Mouse (Mus musculus) brain, embryonic 14.5 days (tissue): ENCODE measurements at regions not wholly inside any gene's neighbourhood (a gene's known extent, or its start where the extent isn't known, plus 50 kb on each side); places are given as distances from the start of the nearest gene placed in this dataset.
"Not testable (repeated sequence)": the region's sequence is repeated elsewhere in the genome, so short reads cannot be mapped to it uniquely, and the experiment has no call there.

Experiments used
- DNase-seq: peaks from one replicate; pipeline ENCODE4 v3.0.0-alpha.2; 2011; ENCODE audit warnings: low read depth
- CTCF ChIP-seq: fragments of 200-500 bp; IDR thresholded peaks from 2 replicates; pipeline ENCODE4 v1.5.1; 2012; ENCODE audit warnings: inconsistent platforms, mild to moderate bottlenecking, moderate library complexity, borderline replicate concordance; ENCODE audit not compliant: insufficient read depth, insufficient read length; ENCODE audit errors: extremely low read depth
- POLR2A ChIP-seq: fragments of 200-500 bp; IDR thresholded peaks from 2 replicates; pipeline ENCODE4 v1.6.1; 2012; ENCODE audit warnings: mild to moderate bottlenecking, inconsistent platforms, borderline replicate concordance; ENCODE audit not compliant: poor library complexity, insufficient read depth, insufficient read length, severe bottlenecking; ENCODE audit errors: extremely low read depth

DNA sequence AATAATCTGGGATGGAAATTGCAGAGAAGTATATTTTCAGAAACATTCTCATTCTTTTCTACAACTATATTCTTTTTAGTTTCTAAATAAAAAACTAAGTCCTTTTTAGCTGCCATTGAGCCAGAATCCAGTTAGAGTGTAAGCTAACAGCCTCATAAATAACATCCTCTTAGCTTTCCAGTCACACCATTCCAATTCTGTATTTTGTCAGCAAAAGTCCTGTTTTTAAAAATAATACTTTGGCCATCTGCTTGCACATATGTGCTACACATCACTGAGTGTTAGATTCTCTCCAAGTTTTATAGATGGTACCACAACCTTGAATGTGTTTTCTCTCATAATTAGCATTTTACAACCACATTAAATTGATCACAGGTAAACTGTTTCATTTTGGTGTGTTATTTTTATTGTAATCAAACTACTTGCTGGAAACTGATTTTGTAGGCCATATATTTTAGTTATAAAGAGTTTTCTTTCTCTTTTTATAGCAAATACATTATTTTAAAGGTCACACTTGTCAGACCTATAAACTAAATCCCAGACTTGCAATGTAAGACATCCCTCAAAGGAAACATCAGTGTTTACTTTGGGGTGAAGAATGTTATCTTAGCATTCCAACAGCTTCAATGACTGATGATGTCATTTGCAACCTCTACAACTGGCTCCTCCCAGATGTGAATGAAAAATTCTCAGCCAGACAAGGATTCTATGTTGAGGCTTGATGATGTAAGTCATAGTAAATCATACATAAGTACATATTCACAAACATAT lies 1878.9 kb upstream of the Flrt2 start:
- peak; percentile 57 for DNase-seq
- no peak for TF ChIP-seq CTCF
- no peak for TF ChIP-seq POLR2A

DNA sequence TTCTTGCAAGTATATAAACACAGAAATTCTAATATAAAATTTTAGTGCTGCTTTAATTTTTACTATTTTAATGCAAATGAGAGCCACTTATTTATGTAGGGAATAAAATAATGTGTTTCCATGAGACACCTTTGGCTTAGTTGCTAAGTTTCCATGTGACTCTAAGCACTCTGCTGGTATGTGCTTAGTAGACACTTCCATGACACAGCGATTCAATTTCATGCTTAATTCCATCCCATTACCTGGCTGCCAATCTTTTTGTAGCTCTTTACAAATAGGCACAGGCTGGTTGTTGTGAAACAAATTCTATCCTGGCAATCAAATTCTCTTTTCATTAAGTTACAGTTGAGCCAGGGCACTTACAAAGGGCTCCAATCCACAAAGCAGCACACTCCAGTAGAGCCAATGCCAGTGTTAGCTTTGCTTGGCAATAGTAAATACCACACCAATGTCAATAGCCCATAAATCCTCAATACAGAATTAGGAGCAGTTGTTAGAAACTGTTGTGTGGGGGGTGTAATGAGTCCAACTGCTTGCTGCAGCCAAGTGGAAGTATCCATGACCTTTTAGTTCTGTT lies 1841.0 kb upstream of the Flrt2 start:
- no peak for TF ChIP-seq CTCF
- TF ChIP-seq POLR2A = no peak

DNA sequence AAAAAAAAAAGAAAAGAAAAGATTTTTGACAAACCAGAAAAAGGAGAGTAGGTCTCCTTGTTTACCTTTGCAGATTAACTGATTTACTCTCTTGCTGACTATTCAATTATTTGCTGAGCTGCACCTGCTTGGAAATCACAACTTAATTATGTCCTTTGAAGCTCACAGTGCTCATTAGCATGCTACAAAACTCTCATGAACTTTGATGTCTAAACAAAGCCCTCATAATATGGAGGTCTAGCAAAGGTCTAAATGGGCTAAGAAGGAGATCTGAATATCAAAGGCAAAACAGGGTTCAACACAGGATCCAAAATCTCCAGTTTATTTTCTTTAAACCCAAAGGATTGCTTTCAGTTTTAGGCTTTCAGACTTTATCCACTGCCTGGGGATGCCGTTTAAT lies 1840.4 kb upstream of the Flrt2 start:
- TF ChIP-seq POLR2A (no peak), CTCF (no peak)
- DNase-seq = peak; percentile 79

More for the DNA sequence above, 1841.0 kb upstream of the Flrt2 start:
- DNase-seq = peak; percentile 92

DNA sequence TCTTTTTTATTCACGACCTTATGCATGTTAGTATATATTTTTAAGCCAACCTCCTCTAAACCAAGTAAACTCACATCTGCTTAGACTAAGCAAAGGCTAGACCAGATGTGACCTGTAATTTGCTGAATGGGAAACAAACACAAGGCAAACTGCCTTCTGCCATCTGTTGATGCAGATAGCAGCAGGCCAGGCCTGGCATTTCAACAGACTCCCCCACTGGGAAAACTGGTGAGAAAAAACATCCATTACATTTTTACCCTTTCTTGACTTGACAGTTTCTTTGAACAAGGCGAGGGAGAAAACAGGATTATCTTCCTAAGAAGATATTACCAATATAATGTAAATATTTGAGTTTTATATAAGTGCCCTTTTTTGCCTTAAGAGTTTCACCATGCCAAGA lies 1806.1 kb upstream of the Flrt2 start:
- TF ChIP-seq CTCF (no peak), POLR2A (no peak)
- DNase-seq = peak; percentile 29

DNA sequence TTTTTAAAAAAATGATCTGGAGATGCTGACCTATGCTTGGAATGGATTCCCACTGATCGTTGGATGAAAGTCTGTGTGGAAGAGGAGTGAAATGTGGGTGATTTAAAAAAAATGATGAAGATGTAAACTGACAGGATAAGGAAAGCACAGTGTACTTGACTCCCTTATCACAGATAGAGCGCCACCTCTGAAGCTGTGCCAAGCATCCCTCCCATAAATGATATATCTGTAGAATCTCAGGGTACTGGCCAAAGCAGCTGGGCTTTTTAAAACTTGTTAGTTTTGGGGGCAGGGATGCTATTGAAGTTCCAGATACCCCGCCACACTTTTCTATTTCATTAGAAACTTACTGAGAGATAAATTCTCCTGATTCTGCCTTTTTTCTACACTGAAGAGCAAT lies 1801.9 kb upstream of the Flrt2 start:
- no peak for DNase-seq
- no peak for TF ChIP-seq POLR2A
- TF ChIP-seq CTCF = no peak

DNA sequence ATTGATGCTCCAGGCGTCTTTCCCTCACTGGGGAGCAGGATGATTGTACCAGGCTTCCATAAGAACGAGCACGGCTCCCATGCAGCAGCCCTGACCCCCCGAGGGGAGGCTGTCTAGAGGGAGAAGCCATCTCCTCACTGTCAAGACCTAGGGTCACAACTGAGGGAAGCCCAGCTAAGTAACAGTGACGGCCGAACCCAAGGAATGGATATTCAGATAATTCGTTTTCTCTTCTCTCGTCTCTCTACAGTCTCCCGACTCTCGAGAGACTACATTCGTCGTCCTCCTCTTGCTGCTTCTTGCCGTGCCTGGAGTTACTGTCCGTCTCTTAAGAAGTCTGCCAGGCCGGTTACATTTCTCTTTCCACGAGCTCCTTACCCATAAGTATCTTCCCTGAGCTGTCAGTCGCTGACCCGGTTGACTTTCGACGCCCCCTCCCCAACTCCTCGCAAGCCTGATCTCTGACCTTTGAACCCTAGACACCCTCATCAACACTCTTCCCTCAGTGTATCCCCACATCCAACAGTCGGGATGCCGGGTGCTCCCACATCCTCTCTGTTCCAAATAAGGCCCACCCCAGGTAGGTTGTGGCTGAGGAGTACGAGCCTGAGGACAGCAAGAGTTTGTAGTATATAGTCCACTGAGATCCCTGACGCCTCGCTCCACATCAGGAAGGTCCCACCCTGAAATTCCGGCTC lies 1763.3 kb upstream of the Flrt2 start:
- DNase-seq = not testable (repeated sequence)

DNA sequence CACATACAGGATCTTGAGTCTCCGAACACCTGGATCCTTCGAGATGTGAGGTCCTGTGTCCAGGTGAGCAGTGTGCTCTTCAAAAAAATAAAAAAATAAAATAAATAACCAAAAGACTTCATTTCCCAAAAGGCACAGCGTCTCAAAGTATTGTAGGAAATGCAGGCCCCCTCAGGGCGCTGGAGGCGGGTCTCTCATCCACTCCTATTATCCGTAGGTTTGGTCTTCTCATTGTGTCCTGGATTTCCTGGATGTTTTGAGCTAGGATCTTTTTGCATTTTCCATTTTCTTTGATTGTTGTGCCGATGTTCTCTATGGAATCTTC lies 1762.8 kb upstream of the Flrt2 start:
- not testable (repeated sequence) for DNase-seq

DNA sequence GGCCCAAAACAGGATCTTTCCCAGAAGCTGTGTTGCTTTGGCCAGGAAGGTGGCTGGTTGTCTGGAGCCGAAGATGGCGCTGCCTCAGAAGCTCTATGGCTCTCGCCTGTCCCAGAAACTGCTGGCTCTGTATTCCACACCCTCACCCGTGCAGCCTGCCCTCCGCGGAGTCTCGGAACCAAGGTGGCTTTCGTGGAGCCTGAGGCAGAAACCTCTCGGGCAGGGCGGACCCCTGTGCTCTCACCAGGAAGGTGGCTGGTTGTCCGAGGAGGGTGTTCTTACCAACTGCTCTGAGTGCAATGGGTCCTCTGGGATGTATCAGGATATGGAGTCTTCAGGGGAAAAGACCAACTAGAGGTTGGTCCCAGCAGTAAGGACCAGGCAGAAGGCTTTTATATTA lies 1761.8 kb upstream of the Flrt2 start:
- not testable (repeated sequence) for DNase-seq

DNA sequence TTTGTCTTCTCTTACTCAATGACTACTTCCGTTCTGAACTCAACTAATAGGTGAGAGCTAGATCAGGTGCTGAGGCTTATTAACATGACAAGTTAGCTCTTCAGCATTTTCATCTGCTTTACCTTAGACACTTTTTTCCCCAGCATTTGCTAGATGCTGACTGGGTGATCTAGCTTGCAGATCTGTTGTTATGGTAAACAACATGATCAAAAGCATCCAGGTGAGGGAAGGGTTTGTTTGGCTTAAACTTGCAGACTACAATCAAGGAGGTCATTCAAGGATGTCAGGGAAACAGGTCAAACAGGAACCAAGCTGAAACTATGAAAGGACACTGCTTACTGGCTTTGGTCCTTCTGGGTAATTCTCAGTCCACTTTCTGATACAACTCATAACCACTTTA lies 1731.2 kb upstream of the Flrt2 start:
- TF ChIP-seq POLR2A = no peak
- TF ChIP-seq CTCF = no peak
- DNase-seq = no peak

DNA sequence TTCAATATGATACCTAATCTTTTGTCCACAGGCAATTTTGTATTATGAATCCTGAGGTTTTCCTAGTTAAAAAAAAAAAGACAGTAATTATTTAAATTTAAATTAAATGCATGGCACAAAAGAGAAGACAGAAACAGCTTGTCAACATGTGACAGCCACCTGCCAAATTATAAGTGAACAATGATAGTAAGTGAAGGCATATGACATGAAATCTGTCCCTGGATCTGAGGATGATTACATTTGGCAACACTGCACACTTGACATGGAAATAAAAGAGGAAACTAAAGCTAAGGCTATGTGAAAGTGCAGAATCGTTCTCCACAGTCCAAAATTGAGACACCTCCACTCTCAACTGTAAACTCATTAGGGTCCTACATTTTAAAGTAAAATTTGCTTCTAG lies 1710.7 kb upstream of the Flrt2 start:
- DNase-seq = peak; percentile 77
- TF ChIP-seq POLR2A (no peak), CTCF (no peak)

DNA sequence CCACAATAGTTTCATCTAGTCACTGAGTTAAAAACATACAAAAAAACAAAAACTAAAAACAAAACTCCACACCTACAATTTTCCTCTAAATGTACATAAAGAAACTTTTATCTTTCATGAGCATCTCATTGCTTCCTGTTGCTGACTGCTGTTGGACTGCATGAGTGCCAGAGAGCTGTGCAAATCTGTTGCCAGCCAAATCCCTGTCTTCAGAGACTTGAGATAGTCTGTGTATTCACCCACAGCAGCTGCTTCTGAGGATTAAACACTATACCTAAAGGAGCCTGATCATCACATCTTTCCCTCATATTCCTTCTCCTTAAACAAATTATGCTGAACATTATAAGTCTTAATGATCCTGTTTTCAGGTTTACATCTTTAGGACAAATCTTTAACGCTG lies 1700.5 kb upstream of the Flrt2 start:
- peak; percentile 70 for DNase-seq

DNA sequence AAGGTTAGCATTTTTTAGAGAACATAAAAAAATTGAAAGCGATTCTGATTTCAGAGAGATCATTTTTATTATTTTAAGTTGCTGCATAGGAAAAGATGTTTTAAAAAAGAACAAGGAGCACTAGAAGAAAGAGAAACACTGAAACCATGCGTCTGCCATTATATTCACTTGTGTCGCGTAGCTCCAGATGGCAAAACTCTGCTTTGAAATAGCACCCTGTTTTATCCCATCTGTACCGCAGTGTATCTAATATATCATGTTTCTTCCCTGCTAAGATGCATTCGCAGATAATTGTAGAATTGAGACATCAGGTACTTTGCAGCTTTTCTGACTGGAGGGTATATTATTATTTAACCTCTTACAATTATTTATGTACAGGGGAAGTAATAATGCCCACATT lies 1698.2 kb upstream of the Flrt2 start:
- DNase-seq = peak; percentile 76
- TF ChIP-seq CTCF = no peak
- no peak for TF ChIP-seq POLR2A

More for the DNA sequence above, 1700.5 kb upstream of the Flrt2 start:
- TF ChIP-seq POLR2A (no peak), CTCF (no peak)
